Mouse (Mus musculus) C2C12 (cell line): ENCODE measurements around the gene Lgals12.

Experiments used
- CEBPB ChIP-seq: IDR thresholded peaks from one replicate; pipeline ENCODE4 v1.6.1; 2011; ENCODE audit warnings: low read depth, mild to moderate bottlenecking, control low read depth, moderate library complexity
- CTCF ChIP-seq: IDR thresholded peaks from one replicate; pipeline ENCODE4 v1.5.1; 2011; ENCODE audit not compliant: control insufficient read depth, insufficient read depth, insufficient read length
- MAX ChIP-seq: IDR thresholded peaks from one replicate; pipeline ENCODE4 v1.6.1; 2011; ENCODE audit warnings: mild to moderate bottlenecking, control low read depth
- USF1 ChIP-seq: IDR thresholded peaks from one replicate; pipeline ENCODE4 v1.6.1; 2011; ENCODE audit warnings: low read depth, mild to moderate bottlenecking, control low read depth, moderate library complexity

DNA sequence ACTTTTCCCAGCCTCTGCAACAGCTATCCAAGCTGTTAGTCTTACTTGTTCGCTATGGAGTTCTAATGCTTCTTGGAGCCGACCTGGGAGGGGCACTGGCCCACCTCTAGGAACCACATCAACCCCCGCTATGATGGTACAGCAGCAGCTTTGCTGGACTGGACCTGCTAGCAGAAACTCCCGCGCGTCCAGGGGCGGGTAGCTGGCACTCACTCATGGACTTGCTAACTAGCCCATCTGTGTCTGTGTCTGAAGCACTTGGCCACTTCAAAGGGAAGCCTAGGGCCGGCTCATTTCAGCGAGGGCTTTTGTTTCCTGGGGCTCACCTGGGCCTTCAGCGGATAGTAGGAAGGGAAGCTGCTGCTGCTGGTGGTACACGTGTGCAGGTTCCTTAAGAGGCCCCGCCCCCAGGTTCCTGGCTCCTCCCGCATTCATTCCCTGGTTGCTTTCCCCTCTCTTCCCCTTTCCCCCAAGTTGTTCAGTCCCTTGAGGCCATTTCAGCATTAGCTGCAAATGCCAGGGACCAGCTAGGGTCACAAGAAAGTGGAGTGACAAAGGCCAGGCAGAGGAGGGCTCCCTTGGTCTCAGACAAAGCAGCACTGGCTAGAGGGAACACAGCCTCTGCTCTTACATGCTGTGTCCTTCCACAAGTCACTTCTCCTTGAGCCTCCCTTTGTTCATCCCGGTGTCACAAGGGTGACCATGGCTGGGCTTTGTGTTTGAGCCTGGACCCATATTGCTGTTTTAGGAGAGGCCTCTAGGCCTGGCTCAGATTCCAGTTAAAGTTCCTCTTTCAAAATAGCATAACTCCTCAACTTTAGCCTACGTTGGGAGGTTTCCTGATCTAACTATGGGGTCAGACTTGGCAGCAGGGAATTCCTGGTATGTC lies at the start of gene Lgals12:
- TF ChIP-seq CTCF (no peak), USF1 (no peak), CEBPB (no peak), MAX (no peak)
